Mouse (Mus musculus): ENCODE measurements around the gene Irgq. TPM values are rescaled to one million over a fixed set of nuclear protein-coding genes. Genes with fewer than 3 reads are reported as not detected.
"Not testable (repeated sequence)": the region's sequence is repeated elsewhere in the genome, so short reads cannot be mapped to it uniquely, and the experiment has no call there.

The Irgq gene
- polyA plus RNA-seq (2016; fragmentation: Nextera tagmentation; extraction: Ambion mirVana) = 8.2 and 8.9 TPM in 2 replicates

- peak; percentile 98 for DNase-seq (ENCODE audit: low spot score)
- H3K4me1 ChIP-seq = peaks cover 47% of the 10 kb centered on the region
- H3K9me3 ChIP-seq = no peaks in the 10 kb centered on the region
- peak within 1 kb of the TSS; percentile 91 for H3K27ac ChIP-seq (replicated peaks)
- peaks cover 34% of the 10 kb centered on the region for H3K27me3 ChIP-seq (replicated peaks; ENCODE audit: low read depth, poor library complexity, severe bottlenecking)
- WGBS = under 1% methylated on average over 44 of the region's 44 CpGs
- H3K36me3 ChIP-seq (replicated peaks) = peaks cover 28% of the 10 kb centered on the region
- peak within 1 kb of the TSS; percentile 77 for H3K4me3 ChIP-seq
Measured at GRCm38 (mm10) chr7:24530062-24530931, at the start of gene Irgq. Gene Irgq (plus strand): TSS chr7:24530689.

DNA sequence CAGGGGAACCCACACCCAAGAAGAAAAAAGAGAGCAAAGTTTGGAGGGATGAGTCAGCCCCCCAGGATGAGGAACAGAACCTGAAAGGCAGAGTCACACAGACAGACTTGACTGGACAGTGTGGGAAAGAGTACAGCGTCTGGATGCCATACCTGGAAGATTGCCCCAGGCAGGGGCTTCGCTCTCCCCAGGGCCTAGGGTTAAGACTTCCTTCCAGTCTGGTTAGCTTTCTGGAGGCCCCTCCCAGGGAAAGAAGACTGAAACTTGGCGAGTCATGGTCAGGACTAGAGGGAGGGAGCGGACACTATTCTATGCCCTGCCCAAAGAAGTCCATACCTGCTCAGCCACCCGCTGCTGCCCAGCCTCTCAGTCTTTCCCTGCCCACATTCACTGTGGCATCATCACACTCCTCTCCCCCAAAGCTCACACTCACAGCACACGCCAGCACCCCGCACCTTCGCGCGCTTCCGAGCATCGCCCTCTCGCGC lies 49.5 kb upstream of the Irgq start:
- H3K4me3 ChIP-seq = peak overlapping the region; percentile 83
- H3K27ac ChIP-seq (replicated peaks) = peak overlapping the region; percentile 85
- peaks cover 31% of the 10 kb centered on the region for H3K4me1 ChIP-seq
- DNase-seq (ENCODE audit: low spot score) = no peak
- H3K36me3 ChIP-seq (replicated peaks) = no peaks in the 10 kb centered on the region
- no peaks in the 10 kb centered on the region for H3K9me3 ChIP-seq
- WGBS = 11% methylated on average over 14 of the region's 14 CpGs
- peaks cover 76% of the 10 kb centered on the region for H3K27me3 ChIP-seq (replicated peaks; ENCODE audit: low read depth, poor library complexity, severe bottlenecking)

DNA sequence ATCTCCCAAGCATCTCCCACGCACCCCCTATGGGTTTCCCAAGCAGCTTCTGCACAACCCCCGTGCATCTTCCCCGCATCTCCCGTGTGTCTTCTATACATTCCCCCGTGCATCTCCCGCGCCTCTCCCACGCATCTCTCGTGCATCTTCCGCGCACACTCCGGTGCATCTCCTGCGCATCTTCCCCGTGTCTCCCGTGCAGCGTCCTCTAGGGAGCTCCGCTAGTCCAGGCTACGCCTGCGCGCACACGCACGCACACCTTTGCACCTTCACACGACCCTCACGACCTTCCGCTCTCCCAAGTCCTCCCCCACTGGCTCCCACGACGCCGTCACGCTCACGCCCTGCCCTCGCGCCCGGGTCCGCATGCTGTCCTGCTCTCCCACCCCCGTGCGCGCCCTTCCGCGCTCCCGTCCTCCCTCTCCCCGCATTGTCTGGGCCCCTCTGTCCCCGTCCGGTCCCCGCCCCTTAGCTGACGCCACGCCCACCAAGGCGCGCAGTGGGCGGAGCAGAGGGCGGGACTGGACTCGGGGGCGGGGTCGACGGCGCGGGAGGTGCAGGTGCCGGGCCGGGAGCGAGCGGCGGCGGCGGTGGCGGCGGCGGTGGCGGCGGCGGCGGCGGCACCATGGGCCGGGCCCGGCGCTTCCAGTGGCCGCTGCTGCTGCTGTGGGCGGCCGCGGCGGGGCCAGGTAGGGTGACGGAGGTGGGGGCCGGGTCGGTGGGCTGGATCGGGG lies 48.8 kb upstream of the Irgq start, which contains the start of gene Cadm4:
Gene Cadm4, plus strand, starts transcription at position 550 of the 734 bp plus-strand sequence.
- no peaks in the 10 kb centered on the region for H3K9me3 ChIP-seq
- peaks cover 82% of the 10 kb centered on the region for H3K27me3 ChIP-seq (replicated peaks; ENCODE audit: low read depth, poor library complexity, severe bottlenecking)
- DNase-seq (ENCODE audit: low spot score) = peak; percentile 94
- H3K27ac ChIP-seq (replicated peaks) = peak within 1 kb of the TSS; percentile 85
- H3K4me1 ChIP-seq = peaks cover 37% of the 10 kb centered on the region
- 1% methylated on average over 83 of the region's 83 CpGs for WGBS
- peak within 1 kb of the TSS; percentile 83 for H3K4me3 ChIP-seq
- no peaks in the 10 kb centered on the region for H3K36me3 ChIP-seq (replicated peaks)

GRCm38 (mm10) chr7:24482208-24483020 lies 48.1 kb upstream of the Irgq start:
- WGBS = 3% methylated on average over 35 of the region's 38 CpGs
- H3K4me1 ChIP-seq = peaks cover 45% of the 10 kb centered on the region

DNA sequence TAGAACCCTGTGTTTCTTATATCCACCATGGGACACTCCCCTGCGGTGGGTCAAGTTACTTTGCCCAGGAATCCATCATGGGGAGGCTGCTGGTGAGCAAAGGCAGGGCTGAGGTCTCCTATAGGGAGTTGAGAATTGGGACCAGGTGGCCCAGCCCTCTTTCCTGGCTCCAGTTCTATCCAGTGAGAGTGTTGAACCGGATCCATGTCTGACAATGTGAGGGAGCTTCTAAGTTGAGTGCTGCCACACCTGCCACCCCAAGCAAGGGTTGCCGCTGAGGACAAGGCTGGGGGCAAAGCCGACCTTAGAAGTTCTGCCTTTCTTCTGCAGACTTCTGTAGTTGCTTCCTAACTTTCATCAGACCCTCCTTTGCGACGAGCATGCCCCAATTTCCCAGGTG lies 47.2 kb upstream of the Irgq start:
- 46% methylated on average over 6 of the region's 6 CpGs for WGBS
- H3K36me3 ChIP-seq (replicated peaks); H3K27ac ChIP-seq (replicated peaks); DNase-seq (ENCODE audit: low spot score); H3K9me3 ChIP-seq: not testable (repeated sequence)
- H3K4me1 ChIP-seq = peaks cover 47% of the 10 kb centered on the region
- peak overlapping the region; percentile 83; the same call in 1 of the 2 replicates for H3K4me3 ChIP-seq
- H3K27me3 ChIP-seq (replicated peaks; ENCODE audit: low read depth, poor library complexity, severe bottlenecking) = peaks cover 83% of the 10 kb centered on the region

More at GRCm38 (mm10) chr7:24482208-24483020, 48.1 kb upstream of the Irgq start:
- no peak for DNase-seq (ENCODE audit: low spot score)
- no peaks in the 10 kb centered on the region for H3K36me3 ChIP-seq (replicated peaks)
- H3K9me3 ChIP-seq = no peaks in the 10 kb centered on the region
- H3K27me3 ChIP-seq (replicated peaks; ENCODE audit: low read depth, poor library complexity, severe bottlenecking) = peaks cover 83% of the 10 kb centered on the region
- H3K27ac ChIP-seq (replicated peaks) = peak overlapping the region; percentile 85
- peak overlapping the region; percentile 83 for H3K4me3 ChIP-seq

GRCm38 (mm10) chr7:24485481-24485880 lies 45.0 kb upstream of the Irgq start:
- H3K27ac ChIP-seq (replicated peaks) = peak overlapping the region; percentile 61; the same call in 1 of the 2 replicates
- no peak overlapping the region for H3K4me3 ChIP-seq
- WGBS = 78% methylated on average over 9 of the region's 9 CpGs
- no peaks in the 10 kb centered on the region for H3K36me3 ChIP-seq (replicated peaks)
- peaks cover 62% of the 10 kb centered on the region for H3K27me3 ChIP-seq (replicated peaks; ENCODE audit: low read depth, poor library complexity, severe bottlenecking)
- DNase-seq (ENCODE audit: low spot score) = no peak
- H3K4me1 ChIP-seq = peaks cover 46% of the 10 kb centered on the region
- H3K9me3 ChIP-seq = no peaks in the 10 kb centered on the region

- Histone ChIP-seq H3K9me3 (no peaks in the 10 kb centered on the region), H3K27ac (replicated peaks) (peak overlapping the region; percentile 61), H3K4me1 (peaks cover 34% of the 10 kb centered on the region), H3K27me3 (replicated peaks; ENCODE audit: low read depth, poor library complexity, severe bottlenecking) (peaks cover 50% of the 10 kb centered on the region), H3K4me3 (peak overlapping the region; percentile 3; the same call in 1 of the 2 replicates), H3K36me3 (replicated peaks) (no peaks in the 10 kb centered on the region)
- whole genome bisulfite sequencing = 51% methylated on average over 9 of the region's 9 CpGs
- DNase-seq (ENCODE audit: low spot score) = no peak
Measured at GRCm38 (mm10) chr7:24486654-24487130, 43.8 kb upstream of the Irgq start.

DNA sequence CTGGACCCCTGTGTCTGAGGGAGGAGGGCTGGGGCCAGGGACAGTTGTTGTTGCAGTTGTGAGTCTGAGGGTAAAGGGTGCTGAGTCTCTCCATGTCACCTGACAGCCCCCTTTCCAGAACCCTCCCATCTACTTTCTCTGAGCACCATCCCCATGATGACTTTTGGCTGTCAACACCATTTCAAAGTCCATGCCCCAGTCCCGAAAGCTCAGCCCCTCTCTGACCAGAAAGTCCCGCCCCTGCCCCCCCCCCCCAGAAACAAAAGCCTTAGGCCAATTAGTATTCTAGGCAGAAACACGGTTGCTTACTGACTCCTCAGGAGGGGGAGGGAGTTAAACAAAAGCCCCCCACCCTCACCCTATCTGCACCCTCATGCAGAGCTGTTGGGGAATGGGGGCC lies 43.1 kb upstream of the Irgq start:
- 42% methylated on average over 3 of the region's 3 CpGs for WGBS
- H3K9me3 ChIP-seq = no peaks in the 10 kb centered on the region
- H3K27ac ChIP-seq (replicated peaks) = peak overlapping the region; percentile 61; the same call in 1 of the 2 replicates
- peaks cover 30% of the 10 kb centered on the region for H3K4me1 ChIP-seq
- no peak for DNase-seq (ENCODE audit: low spot score)
- H3K27me3 ChIP-seq (replicated peaks; ENCODE audit: low read depth, poor library complexity, severe bottlenecking) = peaks cover 43% of the 10 kb centered on the region
- no peak overlapping the region; the same call in 1 of the 2 replicates for H3K4me3 ChIP-seq
- no peaks in the 10 kb centered on the region for H3K36me3 ChIP-seq (replicated peaks)

GRCm38 (mm10) chr7:24488303-24488702 lies 42.2 kb upstream of the Irgq start:
- no peaks in the 10 kb centered on the region for H3K9me3 ChIP-seq
- peaks cover 34% of the 10 kb centered on the region for H3K27me3 ChIP-seq (replicated peaks; ENCODE audit: low read depth, poor library complexity, severe bottlenecking)
- peaks cover 22% of the 10 kb centered on the region for H3K4me1 ChIP-seq
- H3K27ac ChIP-seq (replicated peaks) = no peak overlapping the region
- no peak for DNase-seq (ENCODE audit: low spot score)
- no peak overlapping the region for H3K4me3 ChIP-seq
- H3K36me3 ChIP-seq (replicated peaks) = no peaks in the 10 kb centered on the region
- 87% methylated on average over 8 of the region's 8 CpGs for WGBS

GRCm38 (mm10) chr7:24499856-24500577 lies 30.5 kb upstream of the Irgq start:
- peaks cover 16% of the 10 kb centered on the region for H3K36me3 ChIP-seq (replicated peaks)
- 13% methylated on average over 43 of the region's 43 CpGs for WGBS
- H3K4me1 ChIP-seq = peaks cover 32% of the 10 kb centered on the region
- no peaks in the 10 kb centered on the region; the same call in 1 of the 2 replicates for H3K9me3 ChIP-seq
- peak overlapping the region; percentile 57 for H3K4me3 ChIP-seq
- no peak overlapping the region for H3K27ac ChIP-seq (replicated peaks)
- DNase-seq (ENCODE audit: low spot score) = peak; percentile 65
- H3K27me3 ChIP-seq (replicated peaks; ENCODE audit: low read depth, poor library complexity, severe bottlenecking) = peaks cover 73% of the 10 kb centered on the region

DNA sequence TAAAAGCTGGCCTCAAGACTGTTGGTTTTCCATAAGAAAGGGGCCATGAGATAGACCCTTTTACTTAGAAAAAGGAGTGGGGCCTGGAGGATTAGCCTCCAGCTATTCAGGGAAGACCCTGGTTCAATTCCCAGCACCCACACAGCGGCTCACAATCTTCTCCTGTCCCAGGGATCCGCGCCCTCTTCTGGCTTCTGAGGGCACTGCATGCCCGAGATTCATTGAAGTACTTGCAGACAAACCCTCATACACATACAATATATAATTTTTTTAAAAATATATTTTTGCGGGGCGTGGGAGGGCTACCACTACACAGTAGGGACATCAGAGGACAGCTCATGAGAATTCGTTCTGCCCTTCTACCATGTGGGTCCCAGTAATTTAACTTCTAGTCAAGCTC lies 29.6 kb upstream of the Irgq start:
- Histone ChIP-seq H3K9me3 (no peaks in the 10 kb centered on the region; the same call in 1 of the 2 replicates), H3K27me3 (replicated peaks; ENCODE audit: low read depth, poor library complexity, severe bottlenecking) (peaks cover 73% of the 10 kb centered on the region), H3K36me3 (replicated peaks) (peaks cover 16% of the 10 kb centered on the region), H3K27ac (replicated peaks) (no peak overlapping the region), H3K4me3 (no peak overlapping the region), H3K4me1 (peaks cover 41% of the 10 kb centered on the region)
- peak; percentile 50 for DNase-seq (ENCODE audit: low spot score)
- 26% methylated on average over 7 of the region's 7 CpGs for WGBS

Measured in embryonic facial prominence, embryonic 10.5 days (tissue).